Mouse (Mus musculus) ES-CJ7 (cell line): ENCODE measurements at regions not wholly inside any gene's neighbourhood (a gene's known extent, or its start where the extent isn't known, plus 50 kb on each side); places are given as distances from the start of the nearest gene placed in this dataset.
A peak's percentile ranks its signal among the peaks of the same experiment; 100 is the strongest.

ENCODE experiments used
- DNase-seq: peaks from one replicate; pipeline ENCODE4 v3.0.0; 2011; ENCODE audit warnings: low read depth, low spot score

- no peak for DNase-seq
Measured at GRCm38 (mm10) chr16:95844691-95845090, 142.8 kb downstream of the Ets2 start.

- no peak for DNase-seq
Measured at GRCm38 (mm10) chr16:95842766-95843165, 140.9 kb downstream of the Ets2 start.

DNA sequence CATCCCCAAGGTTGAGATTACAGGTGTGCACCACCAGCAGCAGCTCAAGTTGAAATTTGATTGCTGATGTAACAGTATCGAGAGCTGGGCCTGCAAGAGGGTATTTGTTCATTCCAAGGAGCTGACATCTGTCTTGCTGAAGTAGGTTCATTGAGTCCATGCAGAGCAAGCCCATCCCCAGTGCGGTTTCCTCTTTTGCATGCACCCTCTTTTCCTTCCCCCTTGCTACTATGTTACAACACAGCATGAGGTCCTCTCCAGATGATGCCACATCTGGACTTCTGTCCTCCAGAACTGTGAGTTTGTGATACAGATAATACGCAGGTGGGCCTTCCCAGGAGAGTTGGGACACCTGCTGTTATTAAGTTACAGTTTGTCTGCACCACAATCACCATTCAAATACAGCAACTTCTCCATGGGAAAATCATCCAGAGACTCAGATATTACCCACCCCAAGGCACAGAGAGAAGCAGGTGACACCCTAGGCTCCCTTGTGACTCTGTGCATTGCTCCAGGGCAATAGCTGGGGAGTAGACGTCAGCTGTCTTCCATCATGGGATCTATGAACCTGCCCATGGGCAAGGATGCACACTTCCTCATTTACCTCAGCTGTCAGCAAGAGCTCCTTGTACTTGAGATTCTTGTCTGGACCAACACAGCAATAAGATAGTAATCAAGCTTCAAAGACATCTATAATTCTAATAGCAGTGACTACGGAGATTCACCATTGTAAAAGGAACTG is 137.8 kb downstream of the Ets2 start:
- DNase-seq: no peak

- DNase-seq: no peak
Measured at GRCm38 (mm10) chr16:95838886-95839430, 137.1 kb downstream of the Ets2 start.

GRCm38 (mm10) chr16:95838478-95838846 is 136.6 kb downstream of the Ets2 start:
- DNase-seq: no peak

DNA sequence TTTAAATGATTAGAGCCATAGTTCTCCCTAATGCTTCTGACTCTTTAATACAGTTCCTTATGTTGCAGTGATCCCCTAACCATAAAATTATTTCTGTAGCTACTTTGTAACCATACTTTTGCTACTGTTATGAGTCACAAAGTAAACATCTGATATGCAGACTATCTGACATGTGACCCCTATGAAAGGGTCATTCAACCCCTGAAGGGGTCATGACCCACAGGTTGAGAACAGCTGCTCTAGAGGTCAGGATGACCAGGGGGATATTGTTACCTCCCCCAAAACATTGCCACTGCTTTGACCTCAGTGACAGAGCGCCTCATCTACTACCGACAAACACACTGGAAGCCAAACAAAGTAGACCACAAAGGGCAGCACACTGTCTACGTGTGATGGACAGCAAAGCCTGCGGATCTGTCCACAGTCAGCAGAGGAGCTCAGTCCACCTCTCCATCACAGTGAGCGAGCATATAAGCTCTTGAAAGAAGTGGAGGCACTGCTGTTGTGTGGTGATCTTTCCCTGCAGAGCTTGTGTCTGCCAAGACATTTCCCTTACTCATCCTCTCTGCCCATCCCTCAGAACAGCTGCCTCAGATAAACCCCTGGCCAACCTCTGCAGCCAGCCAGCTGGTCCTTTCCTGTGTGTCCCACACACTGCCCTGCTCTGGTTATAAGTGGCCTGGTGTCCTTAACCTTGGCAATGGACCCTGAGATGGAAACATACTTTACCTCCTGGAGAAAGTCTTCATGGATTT is 136.0 kb downstream of the Ets2 start:
- DNase-seq: no peak

DNA sequence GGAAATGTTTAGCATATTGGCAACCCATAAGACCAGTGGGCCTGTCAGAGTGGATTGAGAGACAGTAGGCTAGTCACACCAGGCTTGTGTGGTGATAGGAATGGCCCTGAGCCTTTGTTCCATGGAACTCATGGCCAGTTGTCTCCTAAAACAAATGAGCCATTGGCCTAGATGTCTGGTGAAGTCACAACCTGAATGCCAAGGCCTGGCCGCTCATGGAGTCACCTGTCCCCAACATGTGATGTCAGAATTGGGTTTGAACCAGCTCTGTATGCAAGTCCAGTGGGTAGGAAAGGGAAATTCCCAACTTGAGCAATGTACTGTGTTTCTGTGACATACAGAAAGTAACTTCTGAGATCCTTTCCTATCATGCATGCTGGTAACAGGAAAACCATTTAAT is 134.1 kb downstream of the Ets2 start:
- DNase-seq: no peak

- no peak for DNase-seq
Measured at GRCm38 (mm10) chr16:95834556-95835288, 132.8 kb downstream of the Ets2 start.

GRCm38 (mm10) chr16:95833455-95833854 is 131.6 kb downstream of the Ets2 start:
- DNase-seq: no peak

GRCm38 (mm10) chr16:95832346-95832739 is 130.5 kb downstream of the Ets2 start:
- DNase-seq: no peak

DNA sequence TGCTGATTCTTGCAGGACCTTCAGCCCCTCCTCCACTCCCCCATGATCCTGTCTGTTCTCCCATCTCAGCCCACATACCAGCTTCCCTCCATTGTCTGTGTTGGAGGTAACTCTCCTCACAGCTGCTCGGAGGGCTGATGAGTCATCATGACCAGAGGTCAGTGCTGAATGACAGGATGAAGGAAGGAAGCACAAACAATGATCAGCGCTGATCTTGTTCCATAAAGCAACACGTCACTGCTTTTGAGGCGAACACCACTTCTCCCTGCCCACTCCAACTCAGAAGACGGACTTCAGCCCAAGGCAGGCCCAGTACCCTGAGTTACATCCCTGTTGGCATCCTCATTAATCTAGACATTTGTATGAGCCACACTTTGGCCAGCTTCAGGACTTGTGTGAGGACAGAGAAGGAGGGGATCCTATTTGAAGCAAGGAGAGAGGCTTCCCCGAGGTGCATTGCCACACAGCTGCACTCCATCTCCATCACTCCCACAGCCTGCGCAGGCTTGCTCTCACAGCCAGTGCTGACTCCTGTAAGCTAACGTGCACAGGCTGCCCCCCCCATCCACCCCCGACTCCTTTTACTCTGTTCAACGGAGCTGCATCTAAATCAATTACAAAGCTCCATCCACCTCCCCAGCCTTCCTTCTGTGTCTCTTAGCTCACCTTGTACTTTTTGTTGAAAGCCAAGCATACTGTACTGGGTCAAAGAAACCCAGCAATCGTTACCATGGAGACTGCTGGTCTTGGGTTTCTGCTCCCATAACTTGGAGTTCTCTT is 129.9 kb downstream of the Ets2 start:
- no peak for DNase-seq

DNA sequence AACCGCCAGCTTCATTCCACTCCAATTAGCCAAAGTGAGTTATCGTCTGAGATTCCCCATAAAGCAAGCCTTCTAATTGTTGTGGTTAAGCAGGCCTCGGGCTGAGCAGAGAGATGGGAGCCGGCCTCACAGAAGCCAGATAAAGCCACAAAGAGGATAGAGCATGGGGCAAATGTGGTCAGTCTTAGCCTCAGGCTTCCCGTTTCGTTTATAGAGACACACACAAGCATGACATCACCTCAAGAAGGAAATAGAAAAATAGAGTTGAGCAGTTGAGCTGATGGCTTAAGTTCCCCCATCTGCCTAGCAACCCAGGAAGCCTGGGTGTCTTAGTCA is 125.5 kb downstream of the Ets2 start:
- DNase-seq: no peak

DNA sequence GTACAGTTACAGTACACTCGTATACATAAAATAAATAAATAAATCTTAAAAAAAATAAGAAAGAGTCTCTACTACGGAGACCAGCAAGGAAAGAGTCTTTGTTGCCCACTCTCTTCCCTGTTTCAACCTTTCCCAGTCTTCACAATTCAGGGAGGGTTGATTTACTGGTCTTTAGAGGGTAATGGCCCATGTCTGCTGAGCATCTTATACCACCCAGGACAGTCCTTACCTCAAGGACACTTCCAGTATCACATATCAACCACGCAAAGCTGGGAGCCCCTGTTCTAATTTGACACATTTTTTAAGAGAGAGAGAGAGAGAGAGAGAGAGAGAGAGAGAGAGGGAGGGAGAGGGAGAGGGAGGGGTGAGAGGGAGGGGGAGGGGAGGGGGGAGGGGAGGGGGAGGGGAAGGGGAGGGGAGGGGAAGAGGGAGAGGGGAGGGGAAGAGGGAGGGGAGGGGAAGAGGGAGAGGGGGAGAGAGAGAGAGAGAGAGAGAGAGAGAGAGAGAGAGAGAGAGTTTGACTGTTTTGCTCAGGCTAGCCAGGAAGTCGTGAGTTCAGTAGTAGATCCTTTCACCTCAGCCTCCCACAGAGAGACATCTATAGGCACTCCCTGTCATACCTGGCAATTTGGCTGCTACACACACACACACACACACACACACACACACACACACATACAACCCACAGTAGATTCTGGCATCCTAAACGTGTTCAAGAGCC is 125.0 kb downstream of the Ets2 start:
- no peak for DNase-seq

DNA sequence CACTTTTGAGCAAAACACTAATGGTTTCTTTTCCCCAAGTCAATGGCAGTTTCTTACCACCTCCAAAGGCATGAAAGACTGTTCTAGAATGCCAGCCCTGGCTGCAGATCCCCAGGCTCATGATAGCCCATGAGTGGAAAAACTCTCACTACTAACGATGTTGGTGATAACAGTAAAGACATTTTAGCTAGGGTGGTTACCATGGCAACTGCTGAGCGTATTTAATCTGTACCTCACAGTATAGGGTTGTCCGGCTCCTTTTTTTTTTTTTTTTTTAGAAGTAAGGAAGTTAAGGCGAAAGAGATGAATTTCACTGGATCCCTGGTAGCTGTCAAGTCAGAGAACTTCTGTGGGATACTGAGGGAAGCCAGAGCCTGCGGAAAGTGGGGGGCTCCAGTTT is 123.8 kb downstream of the Ets2 start:
- no peak for DNase-seq

DNA sequence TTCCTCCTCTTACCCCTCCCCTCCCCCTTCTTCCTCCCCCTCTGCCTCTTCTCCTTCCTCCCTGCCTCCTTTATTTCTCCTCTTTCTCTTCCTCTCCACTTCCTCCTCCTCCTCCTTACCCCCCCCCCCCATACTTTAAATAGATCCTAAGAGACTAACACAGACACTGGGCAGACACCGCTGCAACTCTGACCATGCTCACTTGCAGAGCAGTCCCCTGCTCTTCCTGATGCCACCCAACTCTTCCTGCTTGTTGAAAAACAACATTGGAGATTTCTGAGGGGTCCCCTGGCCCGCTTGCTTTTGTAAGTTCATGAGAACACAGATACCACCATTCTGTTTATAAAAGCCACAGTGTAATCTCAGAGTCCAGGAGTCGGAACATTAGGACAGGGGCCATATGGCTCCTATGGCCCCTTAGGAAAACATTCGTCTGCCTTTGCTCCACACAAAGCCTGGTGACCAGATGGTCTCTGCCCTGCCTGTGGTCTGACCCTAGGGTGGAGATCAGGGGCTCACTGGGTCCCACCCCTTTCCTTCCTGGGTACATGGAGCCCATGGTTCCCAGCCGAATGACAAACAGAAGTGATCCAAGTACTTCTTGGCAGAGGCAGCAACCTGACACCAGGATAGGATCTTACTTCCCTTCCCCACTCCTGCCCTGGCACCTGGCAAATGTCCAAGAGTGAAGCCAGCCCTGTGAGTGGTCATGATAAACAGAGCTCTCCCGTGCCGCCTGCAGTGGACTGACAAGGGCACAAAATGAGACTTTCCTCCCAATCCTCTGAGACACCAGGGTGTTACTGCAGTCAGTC is 123.1 kb downstream of the Ets2 start:
- DNase-seq: no peak

DNA sequence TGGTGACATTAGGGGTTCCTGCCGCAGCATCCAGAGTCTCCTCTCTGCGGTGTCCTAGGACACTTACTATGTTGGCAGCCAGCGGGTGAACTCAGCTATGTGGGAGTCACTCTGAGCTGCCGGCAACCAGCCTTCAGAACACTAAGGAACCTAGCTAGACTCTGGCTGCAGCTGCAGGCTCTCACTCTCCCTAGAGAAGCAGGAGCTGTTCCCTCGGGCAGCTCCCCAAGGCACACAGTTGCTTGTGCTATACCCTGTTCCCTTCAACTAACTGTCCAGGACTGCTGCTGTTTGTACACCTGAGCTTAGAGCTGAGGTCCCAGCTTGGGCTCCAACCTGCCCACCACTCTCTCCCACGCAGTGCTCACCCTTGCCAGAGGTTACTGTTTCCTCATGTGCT is 121.9 kb downstream of the Ets2 start:
- DNase-seq: no peak

- no peak for DNase-seq
Measured at GRCm38 (mm10) chr16:95821080-95821479, 119.2 kb downstream of the Ets2 start.

DNA sequence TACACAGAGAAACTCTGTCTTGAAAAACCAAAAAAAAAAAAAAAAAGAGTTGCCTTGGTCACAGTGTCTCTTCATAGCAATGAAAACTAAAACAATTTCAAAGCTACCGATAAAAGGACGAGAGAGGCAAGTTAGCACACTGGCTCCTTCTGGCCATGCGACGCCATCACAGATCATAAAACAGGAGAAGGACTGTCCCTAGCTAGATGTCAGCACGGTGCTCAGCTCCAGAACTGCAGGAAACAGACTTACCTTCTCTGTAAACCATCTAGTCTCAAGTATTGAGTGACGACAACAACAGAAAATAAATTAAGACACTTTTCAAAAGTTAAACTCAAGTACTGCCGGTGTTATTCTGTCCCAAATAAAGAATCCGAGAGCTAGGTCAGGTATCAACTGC is 118.7 kb downstream of the Ets2 start:
- no peak for DNase-seq

GRCm38 (mm10) chr16:95820013-95820412 is 118.1 kb downstream of the Ets2 start:
- peak; percentile 58 for DNase-seq

DNA sequence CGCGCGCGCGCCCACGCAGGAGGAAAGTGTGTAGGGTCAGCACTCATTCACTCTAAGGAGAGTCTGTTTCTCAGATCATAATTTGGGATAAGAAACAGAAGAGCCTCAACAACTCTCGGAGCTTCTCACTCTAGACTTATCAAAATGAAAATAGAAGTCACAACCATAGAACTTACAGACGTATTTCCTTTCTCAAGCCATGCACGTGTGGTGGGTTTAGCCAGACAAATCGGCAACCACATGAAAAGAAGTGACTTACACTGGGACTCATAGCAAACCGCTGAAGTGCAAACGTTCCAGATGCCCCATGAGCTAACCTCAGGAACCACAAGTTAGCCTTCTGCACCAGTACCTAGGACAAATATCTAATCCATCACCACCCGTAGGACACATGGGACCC is 114.1 kb downstream of the Ets2 start:
- no peak for DNase-seq
